Mouse (Mus musculus) neural tube, embryonic 13.5 days (tissue): ENCODE data around the gene Gm10153. TPM values are rescaled to one million over a fixed set of nuclear protein-coding genes. Genes with fewer than 3 reads are reported as not detected.
"Not testable (repeated sequence)": the region's sequence is repeated elsewhere in the genome, so short reads cannot be mapped to it uniquely, and the experiment has no call there.

ENCODE experiments used
- ATAC-seq: fragments of 200-750 bp; cut with Nextera tagmentation; 2 replicates; pipeline ENCODE4 v1.8.0; 2017; ENCODE audit warnings: low read depth, mild to moderate bottlenecking, moderate TSS enrichment, moderate library complexity
- H3K27ac ChIP-seq: fragments of 300-500 bp; sonication (generic); replicated peaks from 2 replicates; pipeline ENCODE4 v1.5.1; 2015; ENCODE audit warnings: moderate library complexity, mild to moderate bottlenecking, inconsistent platforms
- H3K27me3 ChIP-seq: fragments of 300-500 bp; sonication (generic); 2 replicates; pipeline ENCODE4 v1.6.1; 2015; ENCODE audit warnings: mild to moderate bottlenecking, inconsistent platforms
- H3K36me3 ChIP-seq: fragments of 300-500 bp; sonication (generic); 2 replicates; pipeline ENCODE4 v1.6.1; 2015; ENCODE audit warnings: mild to moderate bottlenecking, inconsistent platforms
- H3K4me1 ChIP-seq: fragments of 300-500 bp; sonication (generic); replicated peaks from 2 replicates; pipeline ENCODE4 v1.6.1; 2015; ENCODE audit warnings: inconsistent platforms
- H3K4me2 ChIP-seq: fragments of 300-500 bp; sonication (generic); 2 replicates; pipeline ENCODE4 v1.6.1; 2015; ENCODE audit warnings: inconsistent platforms, mild to moderate bottlenecking, moderate library complexity
- H3K4me3 ChIP-seq: fragments of 300-500 bp; sonication (generic); 2 replicates; pipeline ENCODE4 v1.5.1; 2015; ENCODE audit warnings: mild to moderate bottlenecking, inconsistent platforms
- H3K9ac ChIP-seq: fragments of 300-500 bp; sonication (generic); 2 replicates; pipeline ENCODE4 v1.6.1; 2015; ENCODE audit warnings: moderate library complexity, mild to moderate bottlenecking, inconsistent platforms
- H3K9me3 ChIP-seq: fragments of 300-500 bp; sonication (generic); 2 replicates; pipeline ENCODE4 v1.6.1; 2016; ENCODE audit warnings: inconsistent platforms
- WGBS: fragments of 180-500 bp; shearing (Covaris S2); methylation state at CpG from one replicate; pipeline ENCODE4 v1.1.7; 2015; 5-methylcytosine and 5-hydroxymethylcytosine counted together
- polyA plus RNA-seq: library from polyadenylated mRNA; unstranded; fragments of >200 nt; fragmentation: Nextera tagmentation; extraction: Ambion mirVana; gene quantifications from 2 replicates; pipeline ENCODE4 v1.2.1, GENCODE M21; 2015

Gene Gm10153
- polyA plus RNA-seq = not detected in 2 replicates

- WGBS = 50% methylated on average over 2 of the region's 2 CpGs
- H3K9ac ChIP-seq = no peak within 1 kb of the TSS
These were observed at the start of gene Gm10153 for GRCm38 (mm10) chr7:142190289-142190688. Gene Gm10153 (minus strand): TSS chr7:142190389.

GRCm38 (mm10) chr7:142231540-142231939 lies 41.4 kb upstream of the Gm10153 start:
- Histone ChIP-seq H3K4me1 (no peaks in the 10 kb centered on the region), H3K9ac (no peak overlapping the region), H3K9me3 (peaks cover 11% of the 10 kb centered on the region; the same call in 1 of the 2 replicates), H3K27ac (no peak overlapping the region), H3K27me3 (no peaks in the 10 kb centered on the region), H3K4me3 (no peak overlapping the region), H3K4me2 (no peak overlapping the region), H3K36me3 (no peaks in the 10 kb centered on the region)
- ATAC-seq = no peak
- 50% methylated on average over 1 of the region's 1 CpGs for WGBS

More at GRCm38 (mm10) chr7:142190289-142190688, at the start of gene Gm10153:
- no peaks in the 10 kb centered on the region; the same call in 1 of the 2 replicates for H3K27me3 ChIP-seq
- H3K9me3 ChIP-seq = no peaks in the 10 kb centered on the region
- H3K4me3 ChIP-seq = no peak within 1 kb of the TSS
- H3K27ac ChIP-seq = no peak within 1 kb of the TSS
- no peak for ATAC-seq
- H3K4me1 ChIP-seq = no peaks in the 10 kb centered on the region
- no peak within 1 kb of the TSS for H3K4me2 ChIP-seq
- H3K36me3 ChIP-seq = no peaks in the 10 kb centered on the region

DNA sequence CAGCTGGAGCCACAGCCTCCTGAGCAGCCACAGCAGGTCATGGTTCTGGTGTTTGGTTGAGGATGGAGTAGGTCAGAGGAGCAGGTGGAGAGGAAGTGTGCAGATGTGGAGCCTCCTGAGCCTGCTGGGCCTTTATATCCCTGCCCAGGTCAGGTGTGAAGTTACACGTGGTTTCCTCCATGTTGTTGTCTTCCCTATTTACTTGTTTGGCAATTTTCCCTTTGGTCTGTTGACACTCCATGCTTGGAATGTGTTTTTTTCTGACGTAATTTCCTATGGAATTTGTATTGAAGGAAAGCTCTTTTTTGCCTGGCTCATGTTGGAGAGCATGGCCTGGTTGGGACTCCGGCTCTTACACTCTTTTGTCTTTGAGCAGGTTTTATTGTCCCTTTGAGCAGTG lies 39.7 kb upstream of the Gm10153 start, which contains the start of gene Krtap5-5:
Gene Krtap5-5, minus strand, starts transcription at position 101 of the 400 bp plus-strand sequence.
- H3K9me3 ChIP-seq, H3K27me3 ChIP-seq, H3K4me2 ChIP-seq, ATAC-seq, H3K4me1 ChIP-seq, H3K4me3 ChIP-seq, H3K27ac ChIP-seq, H3K36me3 ChIP-seq, H3K9ac ChIP-seq: not testable (repeated sequence)
- 36% methylated on average over 3 of the region's 3 CpGs for WGBS

GRCm38 (mm10) chr7:142224518-142224917 lies 34.3 kb upstream of the Gm10153 start:
- WGBS = 51% methylated on average over 2 of the region's 2 CpGs
- Histone ChIP-seq H3K27me3 (no peaks in the 10 kb centered on the region), H3K9ac (no peak overlapping the region), H3K36me3 (no peaks in the 10 kb centered on the region), H3K4me2 (no peak overlapping the region), H3K9me3 (no peaks in the 10 kb centered on the region), H3K27ac (no peak overlapping the region), H3K4me1 (no peaks in the 10 kb centered on the region), H3K4me3 (no peak overlapping the region)
- ATAC-seq = no peak

DNA sequence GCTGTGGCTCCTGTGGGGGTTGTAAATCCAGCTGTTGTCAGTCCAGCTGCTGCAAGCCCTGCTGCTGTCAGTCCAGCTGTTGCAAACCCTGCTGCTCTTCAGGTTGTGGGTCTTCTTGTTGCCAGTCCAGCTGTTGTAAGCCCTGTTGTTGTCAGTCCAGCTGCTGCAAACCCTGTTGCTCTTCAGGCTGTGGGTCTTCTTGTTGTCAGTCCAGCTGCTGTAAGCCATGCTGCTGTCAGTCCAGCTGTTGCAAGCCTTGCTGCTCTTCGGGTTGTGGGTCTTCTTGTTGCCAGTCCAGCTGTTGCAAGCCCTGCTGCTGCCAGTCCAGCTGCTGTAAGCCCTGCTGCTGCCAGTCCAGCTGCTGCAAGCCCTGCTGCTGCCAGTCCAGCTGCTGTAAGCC lies 21.9 kb upstream of the Gm10153 start:
- H3K27me3 ChIP-seq, H3K27ac ChIP-seq, H3K4me3 ChIP-seq, H3K9ac ChIP-seq, ATAC-seq, H3K36me3 ChIP-seq, H3K9me3 ChIP-seq, H3K4me1 ChIP-seq, H3K4me2 ChIP-seq: not testable (repeated sequence)
- WGBS = 57% methylated on average over 1 of the region's 1 CpGs

DNA sequence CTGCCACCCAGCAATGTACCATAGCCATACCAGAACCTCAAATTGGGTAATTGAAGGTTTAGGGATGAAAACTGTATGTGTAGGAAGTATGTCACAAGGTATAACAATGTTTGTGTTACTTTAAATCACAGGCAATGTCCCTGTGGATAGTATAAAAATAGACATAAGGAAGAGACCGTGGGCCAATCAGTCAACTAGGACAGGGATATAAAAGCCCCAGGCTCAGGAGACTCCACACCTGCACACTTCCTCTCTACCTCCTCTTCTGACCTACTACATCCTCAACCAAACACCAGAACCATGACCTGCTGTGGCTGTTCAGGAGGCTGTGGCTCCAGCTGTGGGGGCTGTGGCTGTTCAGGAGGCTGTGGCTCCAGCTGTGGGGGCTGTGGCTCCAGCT lies 21.4 kb upstream of the Gm10153 start, which contains the start of gene Gm7579:
Gene Gm7579, plus strand, starts transcription at position 301 of the 400 bp plus-strand sequence.
- Histone ChIP-seq H3K4me2 (no peak within 1 kb of the TSS), H3K9ac (no peak within 1 kb of the TSS), H3K9me3 (no peaks in the 10 kb centered on the region), H3K36me3 (no peaks in the 10 kb centered on the region), H3K4me1 (no peaks in the 10 kb centered on the region), H3K27me3 (no peaks in the 10 kb centered on the region), H3K27ac (no peak within 1 kb of the TSS), H3K4me3 (no peak within 1 kb of the TSS)
- 73% methylated on average over 1 of the region's 1 CpGs for WGBS
- no peak for ATAC-seq

- not testable (repeated sequence) for H3K4me3 ChIP-seq, H3K27ac ChIP-seq, H3K36me3 ChIP-seq, H3K4me2 ChIP-seq, H3K4me1 ChIP-seq, H3K9ac ChIP-seq, H3K27me3 ChIP-seq, H3K9me3 ChIP-seq, ATAC-seq
- WGBS = 80% methylated on average over 5 of the region's 5 CpGs
These were observed 16.7 kb upstream of the Gm10153 start for GRCm38 (mm10) chr7:142206891-142207290.

GRCm38 (mm10) chr7:142205488-142205887 lies 15.3 kb upstream of the Gm10153 start:
- Histone ChIP-seq H3K4me1 (no peaks in the 10 kb centered on the region), H3K9me3 (no peaks in the 10 kb centered on the region), H3K27ac (no peak overlapping the region), H3K9ac (no peak overlapping the region), H3K27me3 (no peaks in the 10 kb centered on the region), H3K36me3 (no peaks in the 10 kb centered on the region), H3K4me3 (no peak overlapping the region), H3K4me2 (no peak overlapping the region)
- ATAC-seq = no peak

DNA sequence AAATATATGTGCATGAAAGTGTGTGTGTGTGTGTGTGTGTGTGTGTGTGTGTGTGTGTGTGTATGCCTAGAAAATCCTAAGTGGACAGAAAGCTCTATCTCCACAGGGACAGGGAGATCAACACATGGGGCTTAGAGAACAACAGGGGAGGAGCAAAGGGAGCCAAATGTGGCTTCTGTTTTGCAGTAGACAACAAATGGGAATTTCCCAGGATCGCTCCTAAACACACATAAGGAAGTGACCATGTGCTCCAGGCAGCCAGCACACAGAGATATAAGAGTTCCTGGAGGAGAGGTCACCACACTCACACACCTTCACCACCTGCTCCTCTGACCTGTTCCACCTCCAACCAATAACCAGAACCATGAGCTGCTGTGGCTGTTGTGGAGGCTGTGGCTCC lies 10.9 kb upstream of the Gm10153 start, which contains the start of gene Krtap5-3:
Gene Krtap5-3, plus strand, starts transcription at position 301 of the 400 bp plus-strand sequence.
- ATAC-seq = no peak
- H3K9me3 ChIP-seq = no peaks in the 10 kb centered on the region
- H3K4me2 ChIP-seq = no peak within 1 kb of the TSS
- no peaks in the 10 kb centered on the region for H3K27me3 ChIP-seq
- H3K9ac ChIP-seq = no peak within 1 kb of the TSS
- no peak within 1 kb of the TSS for H3K27ac ChIP-seq
- no peak within 1 kb of the TSS for H3K4me3 ChIP-seq
- no peaks in the 10 kb centered on the region for H3K36me3 ChIP-seq
- WGBS = 63% methylated on average over 1 of the region's 1 CpGs
- H3K4me1 ChIP-seq = no peaks in the 10 kb centered on the region

DNA sequence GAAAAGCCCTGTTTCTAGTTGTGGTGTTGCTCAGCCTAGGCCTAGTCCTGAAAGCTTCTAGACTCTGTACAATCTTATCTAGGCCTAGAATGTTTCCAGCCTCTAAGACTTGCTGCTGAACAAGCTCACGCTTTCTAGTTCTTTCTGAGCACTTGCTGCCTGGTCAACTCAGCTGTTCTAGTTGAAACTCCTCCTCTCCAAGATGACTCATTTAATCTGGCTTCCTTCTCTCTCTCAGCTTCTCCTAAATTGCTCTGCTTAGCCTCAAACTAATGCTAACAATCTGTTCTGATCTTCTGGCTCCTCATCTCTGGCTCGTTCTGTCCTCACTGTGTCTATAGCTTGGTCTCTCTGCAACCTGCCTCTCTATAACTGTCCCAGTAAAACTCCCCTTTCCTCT lies 8.6 kb upstream of the Gm10153 start:
- H3K4me3 ChIP-seq = no peak overlapping the region
- no peaks in the 10 kb centered on the region for H3K27me3 ChIP-seq
- H3K9ac ChIP-seq = no peak overlapping the region
- WGBS = 89% methylated on average over 2 of the region's 2 CpGs
- no peak for ATAC-seq
- H3K27ac ChIP-seq = no peak overlapping the region
- no peaks in the 10 kb centered on the region for H3K4me1 ChIP-seq
- no peak overlapping the region for H3K4me2 ChIP-seq
- H3K36me3 ChIP-seq = no peaks in the 10 kb centered on the region
- no peaks in the 10 kb centered on the region for H3K9me3 ChIP-seq

DNA sequence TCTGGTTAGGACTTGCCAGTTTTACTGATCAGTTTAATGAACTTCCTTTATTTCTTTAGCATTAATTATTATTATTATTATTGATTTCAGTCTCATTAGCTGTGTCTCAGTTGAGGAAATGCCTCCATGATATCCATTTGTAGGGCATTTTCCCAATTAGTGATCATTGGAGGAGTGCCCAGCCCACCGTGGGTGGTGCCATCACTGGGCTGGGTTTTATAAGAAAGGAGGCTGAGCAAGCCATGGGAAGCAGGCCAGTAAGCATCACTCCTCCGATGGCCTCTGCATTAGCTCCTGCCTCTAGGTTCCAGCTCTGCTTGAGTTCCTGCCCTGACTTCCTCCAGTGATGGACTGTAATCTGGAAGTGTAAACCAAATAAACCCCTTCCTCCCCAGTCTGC lies 2.0 kb downstream of the Gm10153 start:
- Histone ChIP-seq H3K4me3 (no peak overlapping the region), H3K9me3 (no peaks in the 10 kb centered on the region), H3K36me3 (no peaks in the 10 kb centered on the region), H3K9ac (no peak overlapping the region), H3K4me2 (no peak overlapping the region), H3K27me3 (no peaks in the 10 kb centered on the region; the same call in 1 of the 2 replicates), H3K4me1 (no peaks in the 10 kb centered on the region), H3K27ac (no peak overlapping the region)
- ATAC-seq = no peak
- WGBS = 76% methylated on average over 2 of the region's 2 CpGs

DNA sequence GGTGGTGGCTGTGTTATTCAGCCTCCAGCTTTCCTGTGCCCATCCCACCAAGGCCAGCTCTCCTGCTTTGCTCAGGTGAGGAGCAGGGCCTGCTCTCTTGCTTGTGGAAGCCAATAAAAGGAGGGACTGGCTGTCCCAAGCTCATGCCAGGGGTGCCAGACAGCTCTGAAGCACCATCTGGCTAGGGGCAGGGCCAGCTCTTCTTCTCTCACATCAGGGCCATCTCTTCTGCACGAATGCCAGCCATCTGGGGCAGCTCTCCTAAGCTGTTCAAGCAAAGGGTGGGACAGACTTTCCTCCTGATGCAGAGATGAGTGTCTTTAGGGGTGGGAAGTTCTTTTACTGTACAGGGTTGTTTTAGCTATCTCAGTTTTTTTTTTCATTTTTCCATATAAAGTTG lies 9.2 kb downstream of the Gm10153 start:
- 57% methylated on average over 1 of the region's 1 CpGs for WGBS
- H3K4me2 ChIP-seq = no peak overlapping the region
- no peaks in the 10 kb centered on the region for H3K9me3 ChIP-seq
- H3K36me3 ChIP-seq = no peaks in the 10 kb centered on the region
- H3K27ac ChIP-seq = no peak overlapping the region
- H3K27me3 ChIP-seq = no peaks in the 10 kb centered on the region
- ATAC-seq = no peak
- no peak overlapping the region for H3K4me3 ChIP-seq
- H3K9ac ChIP-seq = no peak overlapping the region
- H3K4me1 ChIP-seq = no peaks in the 10 kb centered on the region

GRCm38 (mm10) chr7:142178685-142179084 lies 11.5 kb downstream of the Gm10153 start:
- Histone ChIP-seq H3K4me3 (no peak overlapping the region), H3K9ac (no peak overlapping the region), H3K27ac (no peak overlapping the region), H3K27me3 (no peaks in the 10 kb centered on the region), H3K4me1 (no peaks in the 10 kb centered on the region), H3K36me3 (no peaks in the 10 kb centered on the region), H3K9me3 (no peaks in the 10 kb centered on the region), H3K4me2 (no peak overlapping the region)
- no peak for ATAC-seq
- 82% methylated on average over 1 of the region's 1 CpGs for WGBS
